Mouse (Mus musculus) spleen, postnatal 10 days (tissue): ENCODE results near the gene Myh9.
"Not testable (repeated sequence)": the region's sequence is repeated elsewhere in the genome, so short reads cannot be mapped to it uniquely, and the experiment has no call there.

ENCODE experiments used
- DNase-seq, 2 experiments: peaks; one replicate each; pipeline ENCODE4 v3.0.0; 2021 to 2022; ENCODE audit warnings: low spot score in 2 of 2

Myh9 gene

GRCm38 (mm10) chr15:77757586-77758226, 84.3 kb downstream of the Myh9 start:
- DNase-seq, result no peak

DNA sequence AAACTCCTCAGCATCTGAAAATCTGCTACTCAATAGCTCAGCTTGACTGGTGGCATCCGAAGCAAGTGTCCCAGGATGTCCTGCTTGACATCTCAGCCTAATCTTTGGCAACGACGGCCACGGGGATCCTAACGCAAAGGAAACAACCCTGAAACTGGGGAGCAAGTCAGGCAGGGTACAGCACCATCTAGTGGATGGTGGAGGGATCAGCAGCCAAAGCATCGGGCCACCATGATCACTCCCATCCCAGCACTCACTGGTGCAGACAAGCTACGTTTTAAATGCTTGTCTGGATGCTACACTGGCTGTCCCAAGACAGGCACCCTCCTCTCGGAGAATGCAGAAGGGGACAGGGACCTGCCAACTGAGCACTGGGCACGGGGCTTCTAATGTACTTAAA, 85.1 kb downstream of the Myh9 start, which contains the start of gene Apol8:
Gene Apol8 (minus strand): TSS at position 156 of the 400 bp plus-strand sequence.
- DNase-seq, result peak; percentile 74 to 85

- peak in 1 of 2 experiments; percentile 57 for DNase-seq
Measured at GRCm38 (mm10) chr15:77756081-77756480, 85.9 kb downstream of the Myh9 start.

DNA sequence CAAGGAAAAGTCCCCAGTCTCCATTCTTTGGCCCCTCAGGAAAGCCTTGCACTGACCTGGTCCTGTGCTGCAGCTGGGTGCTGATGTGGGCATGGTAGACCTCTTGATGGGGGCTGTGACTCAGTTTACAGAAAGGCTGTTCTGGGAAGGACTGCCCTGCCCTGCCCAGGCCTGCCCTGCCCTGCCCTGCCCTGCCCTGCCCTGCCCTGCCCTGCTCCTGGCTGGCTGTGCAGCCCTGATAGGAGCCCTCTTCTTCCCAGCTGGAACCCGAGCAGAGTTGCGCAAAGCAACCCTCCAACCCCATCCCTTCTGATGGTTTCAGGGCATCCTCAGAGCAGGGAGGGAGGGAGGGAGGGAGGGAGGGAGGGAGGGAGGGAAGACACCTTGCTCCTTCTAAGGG, 86.8 kb downstream of the Myh9 start:
- DNase-seq, result peak; percentile 65 to 85

DNA sequence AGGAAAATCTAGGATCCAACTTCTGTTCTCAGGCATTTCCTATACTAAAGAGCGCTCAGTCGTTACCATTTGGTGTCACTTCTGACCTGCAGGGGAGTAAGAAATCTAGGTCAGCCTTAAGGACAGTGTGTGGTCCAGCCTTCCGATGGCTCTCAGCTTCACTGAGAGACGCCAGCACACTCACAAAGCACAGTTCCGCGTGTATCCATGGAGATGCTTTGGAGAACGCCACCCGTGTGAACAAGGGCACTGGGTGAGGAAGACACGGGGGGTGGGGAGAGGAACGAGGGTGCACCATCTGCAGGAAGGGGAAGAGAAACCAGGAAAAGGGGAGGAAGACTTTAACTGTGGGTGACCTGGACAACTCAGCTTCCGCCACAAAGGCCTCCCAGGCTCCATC, 89.5 kb downstream of the Myh9 start:
- no peak for DNase-seq

GRCm38 (mm10) chr15:77750461-77750860, 91.5 kb downstream of the Myh9 start:
- DNase-seq, result peak in 1 of 2 experiments; percentile 65

GRCm38 (mm10) chr15:77749717-77750116, 92.3 kb downstream of the Myh9 start:
- DNase-seq, result peak in 1 of 2 experiments; percentile 14

DNA sequence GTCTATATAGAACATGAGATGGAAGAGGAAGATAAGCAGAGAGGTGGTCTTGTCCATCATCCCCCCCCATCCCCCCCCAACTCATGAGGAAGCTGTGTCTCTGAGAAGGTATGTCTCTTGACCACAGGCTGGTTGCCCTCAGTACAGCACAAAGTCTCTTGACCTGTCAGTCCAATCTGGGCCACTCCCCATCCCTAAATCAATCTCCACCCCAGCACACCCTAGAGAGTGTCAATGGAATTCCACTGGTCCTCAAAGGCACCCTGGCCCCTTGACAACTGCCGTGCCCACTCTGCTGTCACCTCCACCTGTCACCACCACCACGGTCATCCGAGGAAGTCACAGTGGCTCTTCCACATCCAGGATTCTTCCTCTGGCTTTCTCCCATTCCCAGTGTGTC, 93.6 kb downstream of the Myh9 start:
- peak in 1 of 2 experiments; percentile 12 for DNase-seq

DNA sequence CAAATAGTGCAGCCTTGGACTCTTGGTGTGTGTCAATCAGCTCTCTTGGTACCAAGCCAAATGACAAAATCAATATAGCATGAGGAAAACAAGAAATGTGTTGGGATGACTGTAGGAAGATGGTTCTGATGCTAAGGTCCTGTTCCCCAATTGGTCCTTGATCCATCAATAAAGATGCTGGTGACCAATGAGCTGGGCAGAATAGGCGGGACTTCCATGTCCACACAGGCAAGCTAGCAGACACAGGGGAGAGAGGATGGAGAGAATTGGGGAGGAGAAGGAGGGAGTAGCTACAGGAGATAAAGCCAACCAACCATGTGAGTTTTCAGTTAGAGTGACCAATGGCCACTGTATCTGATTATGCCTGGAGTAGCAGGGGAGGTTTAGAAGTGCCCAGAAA, 95.6 kb downstream of the Myh9 start:
- no peak for DNase-seq

GRCm38 (mm10) chr15:77745081-77745480, 96.9 kb downstream of the Myh9 start:
- no peak for DNase-seq

GRCm38 (mm10) chr15:77744632-77745031, 97.3 kb downstream of the Myh9 start:
- DNase-seq, result no peak

DNA sequence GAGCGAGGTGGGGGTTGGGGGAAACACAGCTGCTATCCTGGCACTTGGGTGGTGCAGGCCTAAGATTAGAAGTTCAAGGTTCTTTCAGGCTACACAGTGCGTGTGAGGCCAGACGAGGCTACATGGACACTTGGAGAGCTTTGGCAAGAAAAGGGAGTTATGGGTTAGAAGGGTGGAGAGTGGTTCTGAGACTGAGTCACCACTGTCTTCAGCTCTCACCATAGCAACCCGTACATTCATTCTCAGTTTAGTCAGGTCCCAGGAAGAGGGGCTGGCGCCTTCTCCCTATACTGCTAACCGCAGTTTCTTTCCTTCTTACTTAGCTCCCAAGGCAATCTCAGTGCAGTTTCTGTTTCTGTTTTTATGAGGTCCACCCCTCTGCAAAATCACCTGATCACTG, 100.4 kb downstream of the Myh9 start:
- DNase-seq, result not testable (repeated sequence)

GRCm38 (mm10) chr15:77740511-77741297, 101.3 kb downstream of the Myh9 start:
- no peak for DNase-seq

DNA sequence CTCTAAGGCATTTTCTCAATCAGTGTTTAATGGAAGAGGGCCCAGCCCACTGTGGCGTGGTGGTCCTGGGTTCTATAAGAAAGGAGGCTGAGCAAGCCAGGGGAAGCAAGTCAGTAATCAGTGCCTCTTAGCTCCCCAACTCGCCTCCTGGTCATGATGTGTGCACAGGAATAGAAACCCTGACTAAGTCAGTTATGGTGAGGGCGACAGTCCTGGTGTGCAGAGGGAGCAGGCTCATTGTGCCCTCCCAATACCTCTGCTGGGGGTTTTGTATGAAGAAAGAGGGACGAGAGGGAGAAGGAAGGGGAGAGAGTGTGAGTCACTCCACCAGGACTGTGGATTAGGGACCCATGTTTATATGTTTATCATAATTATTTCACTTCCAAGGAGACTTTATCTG, 108.1 kb downstream of the Myh9 start:
- not testable (repeated sequence) for DNase-seq

GRCm38 (mm10) chr15:77733380-77733779, 108.6 kb downstream of the Myh9 start:
- DNase-seq, result not testable (repeated sequence)

DNA sequence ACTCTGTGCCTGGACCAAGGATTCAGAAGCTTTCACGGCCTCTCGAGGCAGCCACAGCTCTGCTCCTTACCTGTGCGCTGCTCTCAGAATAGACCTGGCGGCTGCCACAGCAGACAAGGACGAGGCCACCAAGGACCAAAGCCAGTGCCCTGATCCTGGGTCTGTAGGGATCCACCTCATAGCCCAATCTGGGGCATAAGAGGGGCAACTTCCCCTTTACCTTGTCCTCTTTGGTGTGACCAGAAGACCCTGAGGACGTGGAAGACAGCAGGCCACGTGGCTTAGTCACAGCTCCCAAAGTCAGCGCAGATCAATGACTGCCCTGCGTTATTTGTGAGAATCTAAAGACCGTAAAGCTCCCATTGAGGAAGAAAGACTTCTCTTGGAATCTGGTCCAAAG, 109.1 kb downstream of the Myh9 start:
- not testable (repeated sequence) for DNase-seq

GRCm38 (mm10) chr15:77731605-77732004, 110.4 kb downstream of the Myh9 start:
- no peak for DNase-seq

GRCm38 (mm10) chr15:77728739-77729138, 113.2 kb downstream of the Myh9 start, which contains the start of gene Apol9b:
Apol9b (plus strand) TSS chr15:77729039.
- not testable (repeated sequence) for DNase-seq

- DNase-seq, result not testable (repeated sequence)
Measured at GRCm38 (mm10) chr15:77727745-77728144, 114.2 kb downstream of the Myh9 start.

- DNase-seq, result not testable (repeated sequence)
Measured at GRCm38 (mm10) chr15:77727139-77727538, 114.8 kb downstream of the Myh9 start.

DNA sequence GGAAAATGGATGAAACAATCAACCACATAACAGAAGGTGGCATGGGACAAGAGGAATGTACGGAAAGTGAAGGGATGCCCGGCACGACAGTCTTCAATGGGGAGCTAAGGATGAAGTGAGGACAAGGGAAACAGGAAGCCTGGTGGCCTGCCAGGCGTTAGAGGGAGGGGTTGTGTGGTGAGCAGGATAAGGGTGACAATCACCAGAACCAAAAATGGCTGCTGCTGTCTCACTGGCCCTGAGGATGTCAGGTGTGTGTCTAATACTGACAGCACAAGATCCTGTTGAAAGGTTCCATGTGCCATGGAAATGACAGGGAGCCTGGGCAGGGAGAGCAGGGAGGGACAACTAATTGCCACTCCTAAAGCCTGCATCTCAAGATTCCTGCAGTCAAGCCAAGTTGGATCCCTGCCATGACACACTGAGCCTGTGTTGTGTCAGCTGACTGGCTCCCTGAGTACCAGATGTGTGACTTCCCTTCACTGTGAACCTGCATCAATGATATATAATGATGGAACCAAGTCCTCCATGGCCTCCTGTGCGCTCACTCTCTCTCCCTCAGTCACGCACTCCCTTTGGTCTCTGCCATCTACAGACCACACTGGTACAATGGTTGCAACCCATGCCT, 116.5 kb downstream of the Myh9 start:
- DNase-seq, result not testable (repeated sequence)

DNA sequence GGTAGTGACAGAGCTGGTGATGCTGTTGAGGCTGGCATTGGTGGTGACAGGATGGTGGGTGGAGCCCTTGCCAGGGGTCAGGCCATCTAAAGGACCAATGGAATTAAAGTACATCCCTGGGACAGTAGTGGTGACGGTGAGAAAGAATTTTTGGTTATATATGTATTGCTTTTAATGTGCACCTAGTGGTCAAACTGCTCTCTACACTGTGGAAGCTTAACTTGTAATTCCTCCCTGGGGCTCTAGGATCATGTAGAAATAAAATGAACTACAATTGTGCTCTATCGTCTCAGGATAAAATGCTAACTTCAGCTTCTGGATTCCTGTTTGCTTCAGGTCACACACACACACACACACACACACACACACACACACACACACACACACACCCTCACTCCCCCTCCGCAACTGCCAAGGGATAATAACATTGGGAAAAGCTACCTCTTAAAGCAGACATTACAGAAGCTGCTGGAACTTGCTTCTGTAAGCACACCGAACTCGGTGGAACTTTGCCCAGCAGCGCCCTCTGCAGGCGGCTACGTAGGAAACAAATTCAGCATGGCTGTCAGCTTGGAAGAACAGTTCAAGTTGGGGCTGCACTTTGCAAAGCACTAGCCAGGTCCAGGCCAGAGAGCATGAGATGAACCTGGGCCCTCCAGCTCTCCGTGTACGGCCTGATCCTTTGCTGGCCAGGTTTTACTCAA, 117.6 kb downstream of the Myh9 start:
- DNase-seq, result not testable (repeated sequence)
